Mouse (Mus musculus): Measurements from ENCODE around the gene Dnah6.

- no peak for TF ChIP-seq POLR2A (IDR thresholded peaks at IDR 0.05; ENCODE audit: low read depth, low read length)
- no peak for TF ChIP-seq SIN3A (IDR thresholded peaks at IDR 0.05; ENCODE audit: low read length)
- TF ChIP-seq CTCF (conservative IDR thresholded peaks at IDR 0.05 in 1 of 2, IDR thresholded peaks at IDR 0.05 in 1 of 2; ENCODE audit: low read depth in 2 of 2, low read length in 2 of 2): no peak
- TF ChIP-seq ZNF384 (IDR thresholded peaks at IDR 0.05; ENCODE audit: low read depth, low read length): no peak
- TF ChIP-seq EP300 (IDR thresholded peaks at IDR 0.05; ENCODE audit: low read length): no peak
- no peak for TF ChIP-seq ELF1 (IDR thresholded peaks at IDR 0.05; ENCODE audit: low read depth, low read length)
- no peak for TF ChIP-seq MAZ (IDR thresholded peaks at IDR 0.05; ENCODE audit: low read depth, low read length)
- TF ChIP-seq HCFC1 (IDR thresholded peaks at IDR 0.05; ENCODE audit: low read depth, low read length): no peak
- TF ChIP-seq SMC3 (IDR thresholded peaks at IDR 0.05; ENCODE audit: low read depth, low read length): no peak
- TF ChIP-seq USF1 (IDR thresholded peaks at IDR 0.05; ENCODE audit: low read depth, low read length): no peak
- no peak for TF ChIP-seq CHD2 (IDR thresholded peaks at IDR 0.05; ENCODE audit: low read length)
- no peak for TF ChIP-seq NELFE (IDR thresholded peaks at IDR 0.05; ENCODE audit: low read depth, low read length)
These were observed 217.8 kb downstream of the Dnah6 start for GRCm38 (mm10) chr6:73003601-73004000.
